Mouse (Mus musculus) megakaryocyte-erythroid progenitor cell, adult 5-6 weeks (primary cell): ENCODE measurements around the gene Jund. TPM values are rescaled to one million over a fixed set of nuclear protein-coding genes. Genes with fewer than 3 reads are reported as not detected.

ENCODE experiments used
- ATAC-seq: replicated peaks from 2 replicates; pipeline ENCODE4 v1.8.0; 2016; ENCODE audit warnings: mild to moderate bottlenecking, inconsistent platforms; ENCODE audit not compliant: severe bottlenecking, poor library complexity, low FRiP score, low TSS enrichment
- total RNA-seq, 2 experiments: library from RNA; stranded (forward) in 1 of 2; stranded (reverse) in 1 of 2; fragments of 200-1000, 215-1000 nt in 1 of 2; fragments of >200 nt in 1 of 2; fragmentation: Nextera tagmentation in 1 of 2; gene quantifications; 2 replicates each; pipeline ENCODE4 v1.2.3; 2014 to 2017

The Jund gene
- 18.8 and 34.4 TPM in 2 replicates for total RNA-seq (2014; fragmentation: Nextera tagmentation)
- 44.8 and 48.7 TPM in 2 replicates for total RNA-seq (2017)

DNA sequence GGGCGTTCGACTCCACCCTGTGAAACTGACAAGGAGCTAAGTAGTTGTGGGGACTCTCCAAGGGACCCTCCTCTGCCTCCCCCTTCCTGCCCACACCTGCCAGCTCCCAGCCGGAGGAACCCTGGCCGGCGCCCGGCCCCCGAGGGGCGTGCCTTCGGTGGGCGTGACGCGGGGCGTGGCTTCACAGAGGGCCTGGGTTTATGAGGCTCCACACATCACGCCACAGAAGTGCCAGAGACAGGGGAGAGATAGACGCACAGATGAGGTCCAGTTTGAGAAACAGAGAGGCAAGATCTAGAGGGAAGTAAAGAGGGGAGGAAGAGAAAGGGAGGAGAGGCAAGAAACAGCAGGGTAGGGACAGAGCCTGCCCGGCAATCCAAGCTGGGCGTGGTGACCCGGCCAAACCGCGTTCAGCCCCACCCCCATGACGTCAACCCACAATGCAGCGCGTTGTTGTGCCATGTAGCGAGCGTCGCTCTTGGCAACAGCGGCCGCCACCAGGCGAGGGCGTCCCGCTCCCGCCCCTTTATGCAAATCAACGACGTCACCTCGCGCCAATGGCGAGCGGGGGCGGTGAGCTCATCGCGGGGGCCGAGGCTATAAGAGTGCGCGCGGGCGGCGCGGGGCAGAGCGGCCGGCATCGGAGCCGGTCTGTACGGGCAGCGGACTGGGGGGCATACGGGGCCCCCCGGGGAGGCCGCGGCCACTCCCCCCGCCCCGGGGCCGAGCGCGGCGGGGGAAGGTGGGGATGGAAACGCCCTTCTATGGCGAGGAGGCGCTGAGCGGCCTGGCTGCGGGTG is at the start of gene Jund:
Gene Jund (plus strand): TSS at position 640 of the 800 bp plus-strand sequence.
- peak; percentile 72 for ATAC-seq

DNA sequence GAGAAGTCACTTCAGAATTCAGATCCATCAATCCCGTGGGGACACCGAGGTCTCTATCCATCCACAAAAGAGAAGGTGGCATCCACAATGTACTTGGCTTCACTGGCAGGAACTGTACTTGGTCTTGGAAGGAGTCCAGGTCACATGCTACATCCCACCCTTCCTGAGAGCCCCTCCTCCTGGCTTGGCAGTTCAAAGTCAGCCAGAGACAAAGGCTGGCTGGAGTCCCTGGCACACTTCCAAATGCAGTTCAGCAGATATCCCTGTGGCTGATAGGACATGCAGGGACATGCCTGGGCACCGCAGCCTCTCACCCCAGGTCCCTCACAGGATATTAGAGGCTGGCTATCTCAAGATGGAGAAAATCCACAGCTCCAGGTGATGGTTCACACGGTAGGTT is 49.4 kb upstream of the Jund start:
- ATAC-seq, result peak; percentile 85

GRCm38 (mm10) chr8:70650351-70650750 is 48.4 kb upstream of the Jund start:
- ATAC-seq, result no peak

DNA sequence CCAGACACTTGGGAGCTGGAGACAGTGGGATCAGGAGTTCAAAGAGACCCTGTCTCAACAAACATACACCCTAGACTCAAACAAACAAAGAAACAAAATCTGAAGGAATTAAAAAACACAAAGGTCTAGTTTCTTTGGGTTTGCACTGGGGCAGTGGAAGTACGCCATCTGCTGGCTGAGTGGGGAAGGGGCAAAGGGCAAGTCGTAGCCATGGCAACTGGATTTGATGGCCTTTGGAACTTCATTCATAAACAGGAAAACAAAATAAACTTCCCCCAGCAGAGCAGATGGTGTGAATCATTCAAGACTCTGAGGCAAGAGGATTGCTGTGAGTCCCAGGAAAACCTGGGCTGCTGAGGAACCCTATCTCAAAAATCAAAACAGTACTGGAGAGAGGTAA is 45.5 kb upstream of the Jund start:
- ATAC-seq, result no peak

- ATAC-seq, result no peak
Measured at GRCm38 (mm10) chr8:70654121-70654520, 44.6 kb upstream of the Jund start.

DNA sequence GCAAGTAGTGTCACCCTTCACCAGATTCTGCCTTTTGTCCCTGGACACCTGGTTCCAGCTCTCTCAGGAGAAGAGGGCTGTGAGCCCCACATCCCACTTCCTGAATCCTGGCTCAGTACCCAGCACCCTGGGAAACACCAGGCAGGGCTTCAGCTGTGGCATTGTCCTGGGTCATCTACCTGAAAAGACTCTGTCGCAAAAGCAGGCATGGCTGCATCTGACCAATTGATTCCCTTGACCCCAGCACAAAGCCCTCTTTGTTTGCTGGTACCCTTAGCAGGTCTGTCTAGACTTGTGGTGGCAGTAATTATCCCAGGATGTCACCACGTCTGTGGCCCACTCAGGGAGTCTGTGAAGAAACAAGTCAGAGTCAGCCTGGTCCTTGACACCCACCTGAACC is 43.3 kb upstream of the Jund start:
- ATAC-seq, result no peak

DNA sequence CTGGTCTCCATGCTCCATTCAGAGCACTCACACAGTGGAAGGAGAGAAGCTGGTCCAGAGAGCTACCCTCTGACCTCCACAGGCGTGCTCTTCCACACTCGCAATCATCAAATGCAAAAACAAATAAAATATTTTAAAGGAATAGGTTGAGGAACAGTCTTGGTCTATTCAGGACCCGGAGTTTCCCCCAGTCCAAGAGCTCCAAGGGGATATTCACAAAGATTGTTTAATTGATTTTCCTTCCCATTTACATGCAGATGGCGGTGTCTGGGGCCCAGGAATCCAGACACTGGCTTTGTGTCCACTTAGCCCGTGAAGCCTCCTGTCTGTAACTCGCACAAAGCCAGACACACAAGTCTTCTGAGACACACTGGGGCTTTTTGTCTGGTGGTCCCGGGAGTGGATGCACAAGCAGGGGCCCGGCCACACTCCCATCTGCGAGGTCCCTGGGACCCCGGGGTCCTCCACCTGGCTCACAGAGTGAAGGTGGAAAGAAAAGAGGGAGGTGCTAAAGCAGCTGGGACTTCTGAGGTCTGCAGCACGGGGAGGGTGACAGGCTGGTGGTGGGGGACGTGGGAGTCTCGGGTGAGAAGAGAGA is 42.5 kb upstream of the Jund start:
- ATAC-seq, result no peak

GRCm38 (mm10) chr8:70657214-70657613 is 41.5 kb upstream of the Jund start:
- no peak for ATAC-seq

GRCm38 (mm10) chr8:70657739-70658138 is 41.0 kb upstream of the Jund start:
- no peak for ATAC-seq

DNA sequence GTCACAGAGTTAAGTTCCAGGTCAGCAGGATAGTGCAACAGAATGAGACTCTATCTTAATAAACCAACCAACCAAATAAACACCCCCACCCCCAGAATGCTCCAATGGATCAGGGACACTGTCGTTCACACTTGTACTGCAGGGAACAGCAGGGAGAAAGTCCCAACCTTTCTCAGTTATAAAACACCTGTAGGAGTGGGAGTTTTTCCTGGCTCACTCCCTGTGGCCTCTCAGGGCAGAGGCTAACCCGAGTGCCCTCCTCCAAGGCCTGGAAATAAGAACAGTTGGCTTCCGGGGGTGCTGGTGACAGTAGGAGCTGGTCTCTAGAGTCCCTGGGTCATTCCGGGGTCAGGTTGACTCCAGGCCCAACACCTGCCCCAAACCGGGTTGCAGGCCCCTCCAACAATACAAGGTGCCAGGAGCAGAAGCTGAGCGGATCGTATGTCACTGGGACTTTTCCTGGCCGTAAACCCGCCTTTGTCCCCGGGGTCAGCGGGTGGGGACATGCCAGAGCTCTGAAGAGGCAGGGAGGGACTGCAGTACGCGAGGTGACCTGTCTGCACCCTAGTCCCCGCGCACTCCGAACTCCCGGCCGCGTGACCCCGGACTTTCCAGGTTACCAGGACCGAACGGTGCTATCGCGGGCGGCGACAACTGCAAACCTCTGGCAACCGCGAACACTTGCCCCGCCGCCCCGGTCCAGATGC is 39.7 kb upstream of the Jund start:
- peak; percentile 47 for ATAC-seq

DNA sequence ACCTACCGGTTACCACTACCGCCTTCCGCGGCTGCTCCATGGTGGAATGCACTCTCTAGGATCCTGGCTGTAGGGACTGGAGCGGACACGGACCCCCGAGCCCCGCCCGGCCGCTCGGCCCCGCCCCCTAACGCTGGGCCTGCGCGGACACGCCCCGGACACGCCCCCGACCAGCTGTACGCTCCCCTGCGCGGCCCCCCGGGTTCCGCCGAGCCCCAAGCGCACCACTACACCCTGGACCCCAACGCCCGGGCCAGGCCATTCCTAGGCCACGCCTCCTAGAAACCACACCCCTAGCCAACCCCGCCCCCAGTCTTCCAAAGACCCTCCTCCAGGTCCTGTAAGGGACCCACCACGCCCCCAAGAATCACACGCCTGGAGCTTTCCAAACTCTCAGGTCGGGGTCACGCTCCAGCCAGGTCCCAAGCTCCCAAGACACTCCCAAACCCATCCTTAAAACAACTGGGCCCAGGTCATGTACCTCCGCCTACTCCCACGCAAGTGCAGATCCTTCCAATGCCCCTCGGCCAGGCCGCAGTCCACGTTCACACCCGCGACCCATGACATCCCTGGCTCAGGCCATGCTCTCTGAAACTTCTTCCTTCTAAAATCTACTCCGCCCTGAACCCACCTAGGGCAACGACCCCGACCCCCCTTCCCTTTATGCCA is 39.0 kb upstream of the Jund start:
- ATAC-seq, result peak; percentile 78

- peak; percentile 15; the same call in 1 of the 2 replicates for ATAC-seq
Measured at GRCm38 (mm10) chr8:70660273-70660725, 38.5 kb upstream of the Jund start, which contains the start of gene Pgpep1. Gene Pgpep1, minus strand, starts transcription at chr8:70660388.

DNA sequence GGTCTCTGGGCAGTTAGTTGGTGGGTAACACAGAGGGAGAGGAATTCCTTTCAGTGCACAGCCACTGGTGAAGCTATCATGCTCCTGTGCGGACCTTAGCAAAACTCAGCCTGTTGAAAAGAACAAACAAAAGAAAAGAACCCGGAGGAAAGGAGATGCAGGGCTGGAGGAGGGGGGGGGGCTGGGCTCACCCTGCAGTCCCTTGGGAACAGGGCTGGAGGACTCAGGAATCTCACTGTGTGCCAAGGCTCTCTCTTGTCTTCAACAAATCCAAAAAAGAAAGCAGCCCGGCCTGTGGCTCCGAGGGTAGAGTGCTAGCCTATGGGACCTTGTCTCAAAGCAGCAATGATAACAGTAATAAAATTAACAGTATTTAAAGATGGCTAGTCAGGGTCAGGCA is 35.1 kb upstream of the Jund start:
- no peak for ATAC-seq

DNA sequence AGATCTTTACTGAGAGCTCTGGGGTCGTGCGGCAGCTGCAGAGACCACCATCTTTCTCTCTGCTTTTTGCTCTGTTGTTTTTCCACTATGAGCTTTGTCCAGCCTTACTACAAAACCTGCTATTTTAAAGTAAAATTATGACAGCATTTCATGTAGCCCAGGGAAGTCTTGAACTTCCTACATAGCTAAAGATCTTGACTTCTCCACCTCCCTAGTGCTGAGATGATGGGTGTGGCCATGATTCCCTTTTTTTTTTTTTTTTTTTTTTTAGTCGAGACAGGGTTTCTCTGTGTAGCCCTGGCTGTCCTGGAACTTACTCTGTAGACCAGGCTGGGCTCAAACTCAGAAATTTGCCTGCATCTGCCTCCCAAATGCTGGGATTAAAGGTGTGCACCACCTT is 34.1 kb upstream of the Jund start:
- ATAC-seq, result no peak

- no peak for ATAC-seq
Measured at GRCm38 (mm10) chr8:70665599-70665998, 33.1 kb upstream of the Jund start.

DNA sequence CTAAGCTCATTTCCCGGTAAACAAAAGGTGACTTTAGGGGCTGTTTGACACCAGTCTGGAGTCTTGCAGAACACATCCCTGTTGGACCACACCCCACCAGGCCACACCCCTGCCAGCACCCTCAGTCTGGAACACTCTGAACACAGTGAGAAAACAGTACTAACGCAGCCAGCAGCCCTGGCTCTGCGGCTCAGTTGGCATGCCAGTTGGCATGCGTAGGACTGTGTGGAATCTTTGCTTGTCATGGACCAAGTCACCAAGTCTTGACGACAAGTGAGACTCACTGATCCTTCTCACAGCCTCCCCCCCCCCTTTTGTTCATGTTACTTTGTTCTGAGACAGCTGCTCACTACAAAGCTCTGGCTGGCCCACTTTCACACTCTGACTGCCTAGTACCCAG is 31.7 kb upstream of the Jund start:
- ATAC-seq, result peak; percentile 83

- no peak for ATAC-seq
Measured at GRCm38 (mm10) chr8:70671615-70672324, 27.0 kb upstream of the Jund start.

- no peak for ATAC-seq
Measured at GRCm38 (mm10) chr8:70672325-70673078, 26.2 kb upstream of the Jund start.
